Mouse (Mus musculus): Measurements from ENCODE around the gene Mamld1. TPM values are rescaled to one million over a fixed set of nuclear protein-coding genes. Genes with fewer than 3 reads are reported as not detected.

The Mamld1 gene
- 7.2 TPM for polyA plus RNA-seq (2014; fragmentation: Illumina TruSeq; extraction: RNeasy Lipid Tissue Mini Kit (QIAGEN cat#74804); ENCODE audit: low read depth, low replicate concordance)

DNA sequence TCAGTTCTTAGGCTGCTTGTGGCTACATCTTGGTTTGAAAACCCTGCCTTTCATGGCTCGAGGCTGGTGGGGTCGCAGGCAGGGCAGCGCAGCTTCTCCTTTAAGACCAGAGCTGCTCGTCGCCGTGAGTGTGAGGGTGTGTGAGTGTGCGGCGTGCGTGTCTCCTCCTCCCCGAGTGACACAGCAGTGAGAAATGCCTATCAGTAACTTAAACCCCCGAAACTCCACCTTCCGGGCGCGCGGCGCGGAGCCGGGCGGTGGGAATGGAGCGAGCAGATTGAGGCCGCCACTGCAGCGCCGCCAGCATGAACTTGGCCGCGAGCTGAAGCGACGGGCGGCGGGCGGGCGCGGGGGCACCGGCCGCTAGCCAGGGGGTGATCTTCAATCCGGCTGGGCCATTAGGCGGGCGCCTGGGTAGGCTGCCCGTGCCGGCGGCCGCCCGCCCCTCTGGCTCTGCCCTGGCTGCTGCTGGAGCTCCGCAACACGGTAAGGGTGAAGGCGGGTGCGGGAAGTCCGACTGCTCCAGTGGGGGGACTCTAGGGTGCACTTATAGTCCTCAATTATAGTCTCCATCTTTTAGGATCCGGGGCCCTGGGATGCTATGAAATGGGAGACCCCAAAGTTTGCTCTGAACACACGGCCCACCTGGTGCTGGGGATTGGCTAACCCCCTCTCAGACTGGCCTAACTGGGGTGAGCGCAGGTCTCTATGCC is at the start of gene Mamld1:
TSS of gene Mamld1 (plus strand) at position 393 of the 713 bp plus-strand sequence.

Other genes with a start within 250 kb of the Mamld1 start
- gene Mtm1, start 160.5 kb downstream of the Mamld1 start, polyA plus RNA-seq (2014; fragmentation: Illumina TruSeq; extraction: RNeasy Lipid Tissue Mini Kit (QIAGEN cat#74804); ENCODE audit: low read depth, low replicate concordance): 53.0 TPM